Mouse (Mus musculus): ENCODE measurements at regions not wholly inside any gene's neighbourhood (a gene's known extent, or its start where the extent isn't known, plus 50 kb on each side); places are given as distances from the start of the nearest gene placed in this dataset.

DNA sequence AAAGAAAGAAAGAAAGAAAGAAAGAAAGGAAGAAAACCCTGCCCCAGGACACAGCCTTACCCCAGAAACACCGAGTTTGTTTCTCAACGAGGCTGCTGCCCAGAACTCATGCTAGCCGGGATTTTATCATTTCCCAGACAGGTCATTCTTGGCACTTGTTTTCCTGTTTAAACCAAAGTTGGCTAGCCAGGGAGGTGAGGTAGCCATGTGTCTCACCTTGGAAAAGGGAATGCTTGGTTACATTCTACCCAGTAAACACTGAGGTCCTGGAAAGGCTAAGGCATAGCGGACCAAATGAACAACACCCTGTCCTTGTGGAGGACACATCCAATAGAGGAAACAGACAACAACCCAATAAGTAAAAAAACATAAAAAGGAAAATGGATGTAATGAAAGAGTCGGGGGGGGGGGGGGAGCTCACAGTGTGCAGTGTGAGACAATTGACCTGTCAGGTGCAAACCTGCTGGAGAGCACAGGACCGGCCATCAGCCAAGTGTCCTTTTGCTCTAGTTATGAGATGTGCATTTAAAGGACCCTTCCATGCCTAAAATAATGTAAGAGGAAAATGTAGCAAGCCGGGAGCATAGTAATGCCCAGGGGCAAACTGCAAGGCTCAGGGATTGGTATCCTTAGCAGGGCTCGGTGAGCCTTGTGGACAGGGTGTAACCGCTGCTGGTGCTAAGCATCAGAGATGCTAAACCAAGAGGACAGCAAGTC, 78.2 kb upstream of the Fzd7 start:
- no peaks in the 10 kb centered on the region for H3K27me3 ChIP-seq (ENCODE audit: control insufficient read depth, insufficient read depth, low read length)
- no peaks in the 10 kb centered on the region for H3K36me3 ChIP-seq (ENCODE audit: control insufficient read depth, insufficient read depth, low read length)
- H3K27ac ChIP-seq (ENCODE audit: control insufficient read depth, insufficient read depth, low read depth, low read length): no peak overlapping the region
- H3K4me1 ChIP-seq (ENCODE audit: control insufficient read depth, insufficient read depth, low read length): no peaks in the 10 kb centered on the region
- TF ChIP-seq CTCF (IDR thresholded peaks at IDR 0.05; ENCODE audit: control insufficient read depth, insufficient read depth, insufficient replicate concordance, low read depth, low read length) (no peak), POLR2A (IDR thresholded peaks at IDR 0.05; ENCODE audit: control insufficient read depth, low read depth, low read length) (no peak)
- no peak overlapping the region for H3K4me3 ChIP-seq (ENCODE audit: control insufficient read depth, low read depth, low read length)

- no peaks in the 10 kb centered on the region for H3K36me3 ChIP-seq (ENCODE audit: control insufficient read depth, insufficient read depth, low read length)
- H3K4me3 ChIP-seq (ENCODE audit: control insufficient read depth, low read depth, low read length): no peak overlapping the region
- TF ChIP-seq CTCF (IDR thresholded peaks at IDR 0.05; ENCODE audit: control insufficient read depth, insufficient read depth, insufficient replicate concordance, low read depth, low read length): no peak
- TF ChIP-seq POLR2A (IDR thresholded peaks at IDR 0.05; ENCODE audit: control insufficient read depth, low read depth, low read length): no peak
- no peaks in the 10 kb centered on the region for H3K27me3 ChIP-seq (ENCODE audit: control insufficient read depth, insufficient read depth, low read length)
- H3K27ac ChIP-seq (ENCODE audit: control insufficient read depth, insufficient read depth, low read depth, low read length): no peak overlapping the region
- H3K4me1 ChIP-seq (ENCODE audit: control insufficient read depth, insufficient read depth, low read length): no peaks in the 10 kb centered on the region
These were observed 76.9 kb upstream of the Fzd7 start for GRCm38 (mm10) chr1:59405370-59405769.

- H3K4me3 ChIP-seq (ENCODE audit: control insufficient read depth, low read depth, low read length): no peak overlapping the region
- no peak overlapping the region for H3K27ac ChIP-seq (ENCODE audit: control insufficient read depth, insufficient read depth, low read depth, low read length)
- TF ChIP-seq CTCF (IDR thresholded peaks at IDR 0.05; ENCODE audit: control insufficient read depth, insufficient read depth, insufficient replicate concordance, low read depth, low read length): no peak
- no peak for TF ChIP-seq POLR2A (IDR thresholded peaks at IDR 0.05; ENCODE audit: control insufficient read depth, low read depth, low read length)
- no peaks in the 10 kb centered on the region for H3K36me3 ChIP-seq (ENCODE audit: control insufficient read depth, insufficient read depth, low read length)
- no peaks in the 10 kb centered on the region for H3K27me3 ChIP-seq (ENCODE audit: control insufficient read depth, insufficient read depth, low read length)
- no peaks in the 10 kb centered on the region for H3K4me1 ChIP-seq (ENCODE audit: control insufficient read depth, insufficient read depth, low read length)
These were observed 75.4 kb upstream of the Fzd7 start for GRCm38 (mm10) chr1:59406741-59407306.

DNA sequence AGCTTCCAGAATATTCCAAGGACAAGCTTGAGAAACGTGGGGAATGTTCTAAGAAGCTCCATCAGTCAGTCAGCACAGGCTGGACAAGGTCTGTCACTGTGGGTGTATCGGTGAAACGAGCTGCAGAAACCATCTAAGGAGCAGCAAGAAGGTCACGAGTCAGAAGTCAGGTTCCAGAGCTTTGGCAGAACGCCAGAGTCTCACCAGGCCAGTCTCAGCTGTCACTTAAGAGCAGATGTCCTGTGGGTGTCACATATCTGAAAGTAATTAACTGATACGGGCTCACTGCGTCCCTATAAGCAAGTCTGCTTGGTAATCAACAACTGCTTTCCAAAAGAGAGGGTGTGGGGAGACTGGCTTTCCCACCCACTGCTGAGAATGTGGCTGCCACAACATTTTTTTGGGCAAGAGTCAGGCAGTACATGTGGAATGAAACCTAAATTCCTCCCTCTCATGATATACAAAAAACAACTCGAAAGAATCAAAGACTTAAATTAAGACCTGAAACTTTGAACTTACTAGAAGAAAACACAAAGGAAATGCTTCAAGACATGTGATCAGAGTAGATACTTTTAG, 72.6 kb upstream of the Fzd7 start:
- no peaks in the 10 kb centered on the region for H3K27me3 ChIP-seq (ENCODE audit: control insufficient read depth, insufficient read depth, low read length)
- no peak overlapping the region for H3K4me3 ChIP-seq (ENCODE audit: control insufficient read depth, low read depth, low read length)
- H3K4me1 ChIP-seq (ENCODE audit: control insufficient read depth, insufficient read depth, low read length): no peaks in the 10 kb centered on the region
- no peaks in the 10 kb centered on the region for H3K36me3 ChIP-seq (ENCODE audit: control insufficient read depth, insufficient read depth, low read length)
- H3K27ac ChIP-seq (ENCODE audit: control insufficient read depth, insufficient read depth, low read depth, low read length): no peak overlapping the region
- no peak for TF ChIP-seq POLR2A (IDR thresholded peaks at IDR 0.05; ENCODE audit: control insufficient read depth, low read depth, low read length)
- TF ChIP-seq CTCF (IDR thresholded peaks at IDR 0.05; ENCODE audit: control insufficient read depth, insufficient read depth, insufficient replicate concordance, low read depth, low read length): no peak

DNA sequence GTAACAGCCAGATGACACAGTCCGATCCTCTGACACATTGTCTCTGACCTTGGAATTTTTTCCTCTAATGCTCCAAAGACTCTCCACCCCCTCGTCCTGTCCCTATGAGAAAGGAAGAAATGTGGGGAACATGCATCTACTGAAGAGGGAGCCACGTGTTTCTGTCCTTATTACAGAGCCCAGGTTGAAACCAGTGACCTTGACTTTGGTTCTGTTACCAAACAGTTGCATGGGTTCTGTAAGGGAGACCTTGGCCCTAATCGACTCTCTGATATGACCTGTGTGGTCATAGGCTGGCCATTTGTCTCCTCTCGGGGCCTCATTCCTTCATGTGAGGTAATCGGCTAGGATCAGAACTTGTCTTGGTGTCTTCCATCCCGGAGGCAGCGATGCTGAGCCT, 69.0 kb upstream of the Fzd7 start:
- no peaks in the 10 kb centered on the region for H3K4me1 ChIP-seq (ENCODE audit: control insufficient read depth, insufficient read depth, low read length)
- H3K27ac ChIP-seq (ENCODE audit: control insufficient read depth, insufficient read depth, low read depth, low read length): no peak overlapping the region
- no peak overlapping the region for H3K4me3 ChIP-seq (ENCODE audit: control insufficient read depth, low read depth, low read length)
- no peaks in the 10 kb centered on the region for H3K36me3 ChIP-seq (ENCODE audit: control insufficient read depth, insufficient read depth, low read length)
- TF ChIP-seq CTCF (IDR thresholded peaks at IDR 0.05; ENCODE audit: control insufficient read depth, insufficient read depth, insufficient replicate concordance, low read depth, low read length): no peak
- TF ChIP-seq POLR2A (IDR thresholded peaks at IDR 0.05; ENCODE audit: control insufficient read depth, low read depth, low read length): no peak
- no peaks in the 10 kb centered on the region for H3K27me3 ChIP-seq (ENCODE audit: control insufficient read depth, insufficient read depth, low read length)

DNA sequence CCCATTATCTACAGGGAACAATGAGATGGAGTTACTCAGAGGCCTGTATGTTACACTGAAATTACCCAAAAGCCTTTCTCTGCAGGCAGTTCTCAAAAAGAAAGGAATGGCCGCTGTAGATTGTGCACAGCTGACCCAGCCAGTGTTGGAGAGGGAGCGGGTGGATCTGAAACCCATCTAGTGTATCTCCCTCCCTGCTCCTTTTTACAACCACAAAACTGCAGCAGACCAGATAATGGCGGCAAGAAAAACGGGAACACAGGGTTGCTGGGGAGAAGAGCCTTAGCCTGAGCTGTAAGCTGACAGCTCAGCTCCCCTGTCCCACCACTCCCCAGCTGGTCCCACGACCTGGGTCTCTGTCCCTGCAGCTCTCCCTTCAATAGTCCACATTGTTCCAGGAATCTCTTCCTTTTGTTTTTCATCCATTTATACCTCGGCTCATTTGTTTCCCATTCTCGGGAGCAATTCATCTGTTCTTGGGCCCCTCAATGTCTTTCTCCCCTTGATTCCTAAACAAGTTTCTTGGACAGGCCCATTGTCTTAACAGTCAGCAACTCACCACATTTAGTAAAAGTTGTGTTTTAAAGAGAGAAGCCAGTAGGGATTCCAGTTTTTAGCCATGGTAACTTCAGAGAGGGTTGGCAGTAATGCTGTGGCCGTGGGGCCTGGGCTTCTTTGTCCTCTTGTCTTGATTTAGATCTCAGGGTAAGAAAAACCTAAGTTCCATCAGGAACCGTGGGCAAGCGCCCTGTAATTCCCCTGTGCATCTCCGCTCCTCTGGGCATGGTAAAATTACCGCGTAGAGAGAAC, 67.6 kb upstream of the Fzd7 start:
- Histone ChIP-seq H3K36me3 (ENCODE audit: control insufficient read depth, insufficient read depth, low read length) (no peaks in the 10 kb centered on the region), H3K4me1 (ENCODE audit: control insufficient read depth, insufficient read depth, low read length) (no peaks in the 10 kb centered on the region), H3K27me3 (ENCODE audit: control insufficient read depth, insufficient read depth, low read length) (no peaks in the 10 kb centered on the region), H3K27ac (ENCODE audit: control insufficient read depth, insufficient read depth, low read depth, low read length) (no peak overlapping the region), H3K4me3 (ENCODE audit: control insufficient read depth, low read depth, low read length) (no peak overlapping the region)
- TF ChIP-seq POLR2A (IDR thresholded peaks at IDR 0.05; ENCODE audit: control insufficient read depth, low read depth, low read length) (no peak), CTCF (IDR thresholded peaks at IDR 0.05; ENCODE audit: control insufficient read depth, insufficient read depth, insufficient replicate concordance, low read depth, low read length) (no peak)

DNA sequence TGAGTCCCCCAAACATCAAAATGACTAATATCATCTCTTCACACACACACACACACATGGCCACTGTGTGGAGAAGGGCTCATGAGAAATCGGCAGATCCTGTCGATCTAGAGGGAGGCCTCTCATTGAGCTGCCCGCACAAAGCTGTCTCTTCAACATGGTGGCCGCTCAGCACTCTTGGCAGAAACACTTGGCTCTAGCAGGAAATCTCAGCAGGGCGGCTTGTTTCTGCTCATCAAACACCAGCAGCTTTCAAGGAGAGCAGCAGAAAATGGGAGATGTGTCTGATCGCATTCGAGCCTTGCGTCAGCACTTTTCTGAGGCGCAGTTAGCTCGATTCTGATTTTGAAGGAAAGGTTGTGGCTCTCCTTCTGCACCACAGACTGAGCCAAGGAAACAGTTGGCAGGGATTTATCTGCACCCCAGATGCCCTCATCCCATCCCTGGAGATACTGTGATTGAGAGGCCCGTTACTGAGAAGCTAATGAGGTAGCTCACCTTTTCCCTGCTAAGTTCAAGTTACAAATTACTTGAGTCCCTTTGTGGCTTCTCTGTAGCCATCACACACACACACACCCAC, 66.4 kb upstream of the Fzd7 start:
- Histone ChIP-seq H3K27me3 (ENCODE audit: control insufficient read depth, insufficient read depth, low read length) (no peaks in the 10 kb centered on the region), H3K4me3 (ENCODE audit: control insufficient read depth, low read depth, low read length) (no peak overlapping the region), H3K4me1 (ENCODE audit: control insufficient read depth, insufficient read depth, low read length) (no peaks in the 10 kb centered on the region), H3K36me3 (ENCODE audit: control insufficient read depth, insufficient read depth, low read length) (no peaks in the 10 kb centered on the region), H3K27ac (ENCODE audit: control insufficient read depth, insufficient read depth, low read depth, low read length) (no peak overlapping the region)
- TF ChIP-seq CTCF (IDR thresholded peaks at IDR 0.05; ENCODE audit: control insufficient read depth, insufficient read depth, insufficient replicate concordance, low read depth, low read length) (no peak), POLR2A (IDR thresholded peaks at IDR 0.05; ENCODE audit: control insufficient read depth, low read depth, low read length) (no peak)

Measured in testis, adult 2 months (tissue).